Mouse (Mus musculus) kidney, postnatal 36 days (tissue): ENCODE measurements at regions not wholly inside any gene's neighbourhood (a gene's known extent, or its start where the extent isn't known, plus 50 kb on each side); places are given as distances from the start of the nearest gene placed in this dataset.
A peak's percentile ranks its signal among the peaks of the same experiment; 100 is the strongest.

Experiments
- DNase-seq, 2 experiments: peaks; one replicate each; pipeline ENCODE4 v3.0.0; 2021 to 2022; ENCODE audit warnings: mixed read lengths in 2 of 2

DNA sequence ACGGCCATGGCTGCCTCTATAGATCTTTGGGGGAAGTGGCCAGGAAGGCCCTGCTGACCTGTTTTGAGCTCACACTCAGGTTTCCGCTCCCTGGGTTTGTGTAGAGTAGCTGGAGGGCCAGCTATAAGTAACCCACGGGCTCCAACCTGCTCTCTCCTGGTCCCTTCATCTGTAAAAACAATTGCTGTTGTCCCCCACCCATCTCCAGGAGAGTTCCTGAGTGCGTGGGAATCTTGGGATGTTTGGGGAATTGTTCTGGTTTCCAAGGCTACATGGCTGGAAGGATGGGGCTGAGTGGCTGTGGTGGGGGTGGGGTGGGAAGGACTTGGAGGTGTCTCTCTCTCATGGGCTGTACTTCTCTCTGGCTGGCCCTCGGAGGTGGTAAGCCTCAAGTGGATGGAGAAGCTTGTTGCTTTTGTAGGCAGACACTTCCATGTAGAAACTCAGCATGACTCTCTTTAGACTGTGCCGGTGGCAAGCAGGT, 86.0 kb downstream of the Ackr3 start:
- DNase-seq = no peak

DNA sequence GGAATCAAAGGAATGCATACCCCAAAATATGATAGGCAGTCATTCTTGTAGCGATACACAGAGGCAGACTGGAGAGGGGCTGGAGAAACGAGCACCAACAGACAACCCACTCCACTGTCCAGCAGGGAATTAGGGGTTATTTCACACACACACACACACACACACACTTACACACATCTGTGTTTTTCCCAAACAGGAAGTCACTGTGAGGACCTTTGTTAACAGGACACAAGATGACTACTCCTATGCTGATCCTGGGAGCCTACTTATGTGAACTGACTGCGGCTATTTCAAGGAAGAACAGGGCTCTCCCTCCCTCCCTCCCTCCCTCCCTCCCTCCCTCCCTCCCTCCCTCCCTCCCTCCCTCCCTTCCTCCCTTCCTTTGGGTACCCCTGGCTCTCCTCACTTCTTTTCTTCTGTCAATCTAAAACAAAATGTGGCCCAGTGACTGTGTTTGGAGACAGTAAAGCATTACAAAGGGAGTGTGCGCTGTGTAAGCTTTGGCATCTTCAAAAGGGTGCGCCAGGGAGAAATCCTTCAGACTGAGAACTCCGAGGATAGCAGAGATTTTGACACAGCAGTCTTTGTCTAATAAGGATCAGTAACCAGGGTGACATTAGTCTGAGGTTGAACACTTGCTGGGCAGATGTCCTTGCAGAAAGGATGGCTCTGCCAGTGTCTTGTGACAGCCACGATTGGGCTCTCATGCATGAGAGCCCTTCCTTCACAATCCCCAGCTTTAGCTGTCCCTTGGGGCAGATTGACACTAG, 86.8 kb downstream of the Ackr3 start:
- DNase-seq = no peak

DNA sequence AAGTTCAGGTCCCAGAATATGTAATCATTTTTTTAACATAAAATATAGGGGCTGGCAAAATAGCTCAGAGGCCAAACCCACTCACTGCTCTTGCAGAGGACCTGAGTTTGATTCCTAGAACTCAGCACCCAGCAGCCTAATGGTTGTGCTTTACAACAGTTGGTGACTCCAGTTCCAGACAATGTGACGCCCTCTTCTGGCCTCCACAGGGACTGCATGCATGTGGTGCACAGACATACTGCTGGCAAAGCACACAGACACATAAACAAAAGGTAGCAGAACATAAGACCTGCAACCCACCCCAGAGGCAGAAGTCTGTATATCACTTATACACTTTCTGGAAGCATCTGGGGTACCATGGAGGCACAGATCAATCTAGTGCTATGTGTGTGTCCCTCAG, 87.5 kb downstream of the Ackr3 start:
- no peak for DNase-seq

DNA sequence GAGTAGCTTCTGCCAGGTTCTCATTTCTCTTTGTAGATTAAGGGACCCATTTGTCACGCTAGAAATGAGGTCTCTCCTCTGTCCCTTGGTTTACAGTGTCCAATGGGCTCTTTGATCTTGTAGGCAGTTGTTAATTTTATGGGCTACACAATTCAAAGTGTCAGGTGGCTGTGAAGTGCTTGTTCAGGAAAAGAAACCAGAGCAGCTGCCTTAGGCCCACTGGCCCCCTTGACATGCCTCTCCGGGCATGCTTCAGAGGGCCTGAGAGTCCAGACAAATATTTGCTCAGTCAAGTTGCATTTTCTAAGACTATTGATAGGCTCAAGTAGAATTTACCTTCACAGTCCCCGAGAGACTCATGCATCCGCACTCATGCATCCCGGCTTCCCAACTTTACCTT, 94.0 kb downstream of the Ackr3 start:
- no peak for DNase-seq

GRCm38 (mm10) chr1:90300229-90300628, 96.4 kb downstream of the Ackr3 start:
- DNase-seq = no peak

DNA sequence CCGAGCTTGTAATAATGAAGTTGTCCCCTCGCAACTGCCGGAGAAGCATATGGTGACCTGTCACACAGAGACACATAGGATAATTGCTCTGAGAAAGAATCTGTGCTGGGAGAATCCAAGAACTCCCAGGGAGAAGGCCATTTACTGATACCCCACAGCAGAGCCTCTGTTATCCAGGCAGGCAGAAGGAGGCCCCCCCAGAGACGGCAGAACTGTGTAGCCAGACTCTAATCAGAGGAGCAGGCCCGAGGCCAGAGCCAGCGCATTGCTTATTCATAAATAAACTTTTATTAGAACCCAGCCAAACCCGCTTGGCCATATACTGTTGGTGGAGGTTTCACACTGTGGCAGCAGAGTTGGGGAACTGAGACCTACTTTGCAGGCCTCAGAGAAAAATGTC, 100.6 kb downstream of the Ackr3 start:
- DNase-seq = no peak

DNA sequence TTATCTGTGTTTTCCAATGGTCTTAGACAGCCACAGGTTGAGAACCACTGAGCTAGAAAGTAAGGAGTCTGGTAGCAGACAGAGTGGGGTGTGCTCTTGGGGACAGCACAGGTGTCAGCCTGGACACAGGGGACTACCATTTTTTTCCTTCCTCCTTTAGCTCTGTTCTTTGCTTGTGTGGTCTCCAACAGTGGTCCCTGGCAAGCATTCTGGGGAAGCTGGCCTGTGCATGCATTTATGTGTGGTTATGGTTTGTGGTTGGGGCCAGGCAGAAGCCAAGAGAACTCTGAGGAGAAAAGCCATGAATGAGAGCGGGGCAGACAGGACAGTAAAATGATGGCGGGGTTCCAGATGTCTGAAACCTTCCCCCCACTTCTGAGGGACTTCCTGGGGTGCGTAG, 107.2 kb downstream of the Ackr3 start:
- no peak for DNase-seq

- DNase-seq = no peak
Observed at GRCm38 (mm10) chr1:90311649-90312442, 108.1 kb downstream of the Ackr3 start.

DNA sequence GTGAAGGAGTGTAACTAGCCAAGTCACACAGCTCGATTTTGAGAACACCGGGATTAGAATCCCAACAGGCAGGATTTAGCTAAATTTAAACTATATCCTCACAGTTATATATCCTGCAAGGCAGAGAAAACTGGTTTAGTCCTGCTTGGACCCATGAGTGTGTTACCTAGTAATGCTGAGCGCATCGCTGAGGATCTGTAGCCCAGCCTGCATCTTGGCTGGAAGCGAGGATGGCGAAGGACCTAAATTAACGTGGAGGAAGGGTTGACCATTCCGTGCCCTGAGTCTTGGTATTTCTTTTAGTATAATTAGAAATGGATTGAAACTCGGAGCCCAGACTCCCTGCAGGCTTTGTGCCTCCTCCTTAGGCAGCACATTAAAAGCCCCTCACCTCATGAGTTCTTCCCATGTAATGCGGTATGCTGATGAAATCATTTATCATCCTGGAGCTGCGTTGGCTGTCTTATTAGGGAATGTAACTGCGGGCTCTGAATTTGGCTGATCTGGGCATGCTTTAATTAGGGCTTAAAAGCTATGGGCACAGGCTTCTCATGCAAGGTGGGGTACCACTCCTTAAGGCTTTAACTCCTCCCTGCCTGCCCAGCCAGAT, 110.1 kb downstream of the Ackr3 start:
- DNase-seq = no peak

GRCm38 (mm10) chr1:90317902-90318301, 114.1 kb downstream of the Ackr3 start:
- DNase-seq = no peak

GRCm38 (mm10) chr1:90318502-90318901, 114.7 kb downstream of the Ackr3 start:
- DNase-seq = no peak

GRCm38 (mm10) chr1:90320518-90320917, 116.7 kb downstream of the Ackr3 start:
- DNase-seq = no peak

- no peak for DNase-seq
Observed at GRCm38 (mm10) chr1:90321501-90321900, 117.7 kb downstream of the Ackr3 start.

GRCm38 (mm10) chr1:90327237-90327636, 123.5 kb downstream of the Ackr3 start:
- DNase-seq = no peak

GRCm38 (mm10) chr1:90332531-90332930, 128.8 kb downstream of the Ackr3 start:
- DNase-seq = no peak

DNA sequence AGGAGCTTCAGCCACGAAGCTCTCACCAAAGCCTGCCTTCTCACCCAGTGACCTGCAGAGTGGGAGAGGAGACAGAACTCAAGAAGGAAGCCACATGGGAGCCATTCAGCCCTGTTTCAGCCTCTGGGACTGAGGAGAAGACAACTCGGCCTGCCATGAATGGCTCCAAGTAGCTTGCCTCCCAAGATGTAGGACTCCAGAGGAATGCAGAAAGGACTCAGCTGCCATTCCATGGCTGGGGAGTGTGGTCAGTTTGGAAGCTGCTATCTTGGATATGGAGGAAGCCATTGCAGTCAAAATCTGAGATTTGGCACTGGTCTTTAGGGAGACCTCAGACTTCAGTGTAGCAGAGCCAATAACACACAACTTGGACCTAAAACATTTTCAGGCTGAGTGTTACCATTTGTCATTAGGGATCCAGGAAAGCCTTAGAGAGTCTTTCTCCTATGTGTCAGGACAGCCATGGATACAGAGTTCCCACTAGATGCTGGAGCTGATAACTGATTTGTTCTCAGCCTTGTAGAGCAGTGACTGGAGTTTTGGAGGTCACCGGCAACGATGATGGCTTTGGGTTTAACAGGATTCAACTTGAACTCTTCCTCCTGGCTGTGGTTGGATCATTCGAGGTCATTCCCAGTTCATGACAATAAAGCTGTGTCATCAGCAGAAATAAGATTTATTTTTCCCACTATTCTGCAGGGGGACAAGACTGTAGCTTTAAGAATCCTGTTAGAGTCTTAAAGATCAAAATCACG, 130.1 kb downstream of the Ackr3 start:
- DNase-seq = no peak

- peak; percentile 79 to 82 for DNase-seq
Observed at GRCm38 (mm10) chr1:90335001-90335747, 131.4 kb downstream of the Ackr3 start.

DNA sequence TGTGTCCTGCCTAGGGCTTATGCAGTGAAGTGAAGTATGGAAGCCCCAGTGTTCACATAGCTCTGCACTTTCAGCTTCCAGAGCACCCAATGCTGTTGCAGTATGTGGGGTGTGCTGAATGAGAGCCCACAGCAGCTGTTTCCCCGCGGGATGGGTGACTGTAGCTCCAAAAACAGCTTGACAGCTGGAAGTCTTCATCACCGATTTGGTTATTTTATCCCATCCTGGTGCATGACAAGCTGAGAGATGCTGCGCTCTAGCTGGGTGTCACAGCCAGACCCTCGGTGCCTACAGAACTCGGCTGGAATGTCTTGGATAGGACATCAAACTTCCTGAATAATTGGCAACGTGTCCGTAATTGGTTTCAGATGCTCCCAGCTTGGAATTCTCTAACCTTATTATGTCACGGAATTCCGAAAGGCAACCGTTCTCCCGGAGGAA, 134.1 kb downstream of the Ackr3 start:
- DNase-seq = no peak

DNA sequence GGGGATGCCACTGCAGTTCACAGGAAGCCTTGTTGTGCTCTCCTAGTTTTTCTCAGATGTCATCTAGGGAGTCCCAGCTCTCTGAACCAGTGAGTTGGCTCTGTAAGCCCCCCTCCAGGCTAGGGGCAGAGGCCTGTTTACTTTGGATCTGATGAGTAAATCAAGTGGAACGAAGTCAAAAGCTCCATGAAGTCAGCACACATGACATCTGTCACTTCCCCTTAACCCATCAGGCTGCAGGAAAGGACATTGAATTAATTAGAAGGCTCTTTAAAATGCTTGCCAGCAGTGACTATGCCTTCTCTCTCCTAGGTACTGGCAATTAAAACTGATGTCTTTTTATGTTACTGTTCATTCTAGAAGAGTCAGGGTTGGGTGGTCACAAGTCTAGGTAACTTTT, 138.6 kb downstream of the Ackr3 start:
- no peak for DNase-seq

DNA sequence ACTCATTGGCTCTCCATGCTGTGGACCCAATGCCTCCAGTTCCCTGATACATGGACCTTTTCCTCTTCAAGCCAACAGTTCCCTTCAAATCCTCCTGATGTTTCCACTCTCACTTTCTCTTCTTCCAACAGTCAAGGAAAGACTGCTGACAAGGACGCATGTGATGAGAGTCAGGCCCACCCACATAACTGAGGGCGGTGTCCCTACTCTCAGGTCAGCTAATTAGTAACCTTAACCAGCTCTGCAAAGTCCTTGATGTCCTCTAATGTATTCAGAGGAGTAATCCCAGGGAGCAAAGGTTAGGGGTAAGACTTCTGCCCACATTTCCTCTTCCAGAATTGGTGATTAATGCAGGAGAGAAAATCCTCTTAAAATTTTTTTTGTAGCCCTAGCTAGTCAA, 139.7 kb downstream of the Ackr3 start:
- DNase-seq = peak; percentile 36 to 58

- no peak for DNase-seq
Observed at GRCm38 (mm10) chr1:90347032-90347431, 143.3 kb downstream of the Ackr3 start.

GRCm38 (mm10) chr1:90349611-90350010, 145.8 kb downstream of the Ackr3 start:
- DNase-seq = no peak
